Mouse (Mus musculus) urinary bladder, postnatal 25 days (tissue): ENCODE measurements around the gene H2-Ke6.
"Not testable (repeated sequence)": the region's sequence is repeated elsewhere in the genome, so short reads cannot be mapped to it uniquely, and the experiment has no call there.

Source experiments
- DNase-seq: peaks from one replicate; pipeline ENCODE4 v3.0.0; 2022; ENCODE audit warnings: low spot score

H2-Ke6 gene

DNA sequence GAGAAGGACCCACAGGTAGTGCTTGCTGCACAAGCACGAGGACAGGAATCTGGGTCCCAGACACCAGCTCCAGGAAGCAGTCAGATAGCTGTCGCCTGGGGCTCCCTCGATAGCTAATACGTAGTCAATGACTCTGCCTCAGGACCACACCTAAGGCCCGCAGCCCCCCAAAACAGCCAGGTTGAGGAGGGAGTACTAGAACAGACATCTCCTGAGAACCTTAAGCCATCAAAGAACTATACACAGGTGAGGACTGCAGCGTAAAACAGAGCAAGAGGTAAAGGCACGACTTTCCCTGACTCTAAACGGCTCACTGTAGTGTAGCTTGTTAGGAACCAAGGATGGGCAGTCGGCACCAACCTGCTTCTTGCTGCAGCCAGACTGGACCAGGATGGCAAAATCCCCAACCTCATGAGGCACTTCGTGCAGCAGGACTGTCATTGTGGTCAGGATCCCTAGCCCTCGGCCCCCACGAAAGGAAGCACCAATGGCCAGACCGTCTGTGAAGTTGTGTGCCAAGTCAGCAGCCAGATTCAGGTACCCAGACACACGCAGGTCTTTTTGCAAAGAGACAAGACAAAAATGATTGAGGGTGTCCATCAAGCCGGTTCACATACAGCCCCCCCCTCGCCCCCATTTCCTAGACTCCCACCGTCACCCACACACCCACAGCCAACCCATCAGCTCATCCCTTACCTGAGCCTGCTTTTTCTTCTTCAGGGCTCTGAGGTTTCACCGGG is 1.5 kb upstream of the H2-Ke6 start:
- DNase-seq: no peak

DNA sequence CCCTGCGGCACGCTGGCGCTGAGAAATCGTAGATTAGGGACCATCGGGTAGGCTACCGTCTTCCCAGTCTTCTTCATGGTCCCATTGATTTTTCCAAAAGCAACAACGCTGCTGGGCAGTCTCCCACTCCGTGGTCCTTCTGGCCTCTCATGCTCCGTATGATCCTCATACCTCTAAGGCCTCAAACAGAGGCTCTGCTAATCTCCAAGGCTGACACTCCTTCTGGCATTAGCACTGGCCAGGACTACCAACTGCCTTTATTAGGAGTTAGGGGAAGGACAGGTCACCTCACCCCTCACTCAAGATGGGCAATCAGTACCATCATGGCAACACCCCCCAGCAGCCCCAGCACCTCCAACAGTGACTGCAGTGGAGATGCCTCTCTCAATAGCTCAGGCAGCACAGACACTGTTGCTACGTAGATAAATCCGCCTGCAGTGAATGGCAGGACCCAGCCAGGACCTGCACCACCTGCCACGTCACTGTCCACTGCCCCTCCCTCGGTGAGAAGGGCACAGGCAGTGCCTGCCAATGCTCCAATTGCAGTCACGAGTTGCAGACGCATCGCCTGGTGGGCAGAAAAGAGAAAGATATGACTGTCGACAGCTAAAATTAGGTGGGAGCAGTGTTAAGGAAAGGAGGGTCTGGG is 765 bp upstream of the H2-Ke6 start:
- no peak for DNase-seq

DNA sequence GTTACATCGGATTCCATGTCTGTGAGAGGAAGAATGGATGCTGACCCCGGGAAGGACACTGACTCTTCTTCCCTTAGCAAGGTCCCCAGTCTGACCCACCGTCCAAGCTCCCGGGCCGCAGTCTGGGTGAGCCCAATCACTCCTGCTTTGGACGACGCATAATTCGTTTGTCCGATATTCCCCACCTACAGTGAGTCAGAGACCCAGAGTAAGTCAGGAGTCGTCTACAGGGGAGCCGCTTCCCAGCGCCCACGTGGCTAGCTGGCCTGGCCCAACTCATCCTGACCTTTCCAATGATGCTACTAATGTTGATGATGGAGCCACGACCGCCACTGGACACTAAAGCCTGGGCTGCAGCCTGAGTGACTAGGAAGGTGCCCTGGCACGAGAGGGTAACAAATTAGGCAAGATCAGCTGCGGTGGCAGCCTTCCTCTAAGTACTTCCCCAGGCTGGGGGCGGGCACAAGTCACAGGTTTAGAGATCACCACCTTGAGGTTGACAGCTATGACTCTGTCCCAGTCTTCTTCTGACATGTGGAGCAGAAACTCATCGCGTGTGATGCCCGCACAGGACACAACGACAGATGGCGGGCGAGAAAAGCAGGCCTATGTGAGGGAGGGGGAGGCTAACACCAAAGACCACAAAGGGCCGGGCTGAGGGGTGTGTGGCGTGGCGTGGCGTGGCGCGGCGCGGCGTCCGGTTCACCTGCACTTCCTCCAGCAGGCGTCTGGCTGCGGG is 774 bp downstream of the H2-Ke6 start:
- DNase-seq: no peak

DNA sequence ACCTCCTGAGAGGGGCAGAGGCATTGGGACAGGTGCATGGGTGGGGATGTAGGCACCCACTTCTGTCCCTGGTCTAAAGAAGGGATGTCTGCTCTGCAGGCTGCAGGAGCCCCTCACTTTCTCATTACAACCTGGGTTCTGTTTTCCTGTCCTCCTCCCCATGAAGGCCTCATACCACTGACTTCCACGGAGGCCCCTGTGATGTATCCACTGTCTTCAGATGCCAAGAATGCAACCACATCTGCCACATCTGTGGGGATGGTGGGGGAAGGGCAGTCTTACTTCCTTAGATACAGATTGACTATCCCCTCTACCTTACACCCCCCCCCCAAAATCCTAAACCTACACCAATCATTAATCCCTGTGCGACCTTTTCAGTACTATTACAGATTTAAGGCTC is 1.6 kb downstream of the H2-Ke6 start:
- DNase-seq: no peak

DNA sequence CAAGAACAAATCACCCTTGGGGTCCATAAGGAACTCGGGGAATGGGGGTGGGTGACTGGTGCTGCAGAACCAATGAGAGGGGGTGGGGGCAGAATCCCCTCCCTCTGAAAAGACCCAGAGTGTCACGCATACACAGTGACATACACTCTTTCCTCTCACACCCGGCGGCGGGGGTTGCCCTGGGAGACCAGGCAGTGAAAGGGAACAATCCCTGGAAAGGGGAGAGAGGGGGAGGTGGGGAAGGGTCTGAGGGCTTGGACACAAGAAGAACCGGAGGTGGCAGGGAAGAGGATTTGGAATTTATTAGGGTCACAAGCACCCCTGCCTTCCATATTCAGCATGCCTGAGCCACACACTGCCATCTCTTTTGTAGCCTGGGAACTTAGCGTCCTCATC is 2.1 kb downstream of the H2-Ke6 start:
- DNase-seq: no peak

DNA sequence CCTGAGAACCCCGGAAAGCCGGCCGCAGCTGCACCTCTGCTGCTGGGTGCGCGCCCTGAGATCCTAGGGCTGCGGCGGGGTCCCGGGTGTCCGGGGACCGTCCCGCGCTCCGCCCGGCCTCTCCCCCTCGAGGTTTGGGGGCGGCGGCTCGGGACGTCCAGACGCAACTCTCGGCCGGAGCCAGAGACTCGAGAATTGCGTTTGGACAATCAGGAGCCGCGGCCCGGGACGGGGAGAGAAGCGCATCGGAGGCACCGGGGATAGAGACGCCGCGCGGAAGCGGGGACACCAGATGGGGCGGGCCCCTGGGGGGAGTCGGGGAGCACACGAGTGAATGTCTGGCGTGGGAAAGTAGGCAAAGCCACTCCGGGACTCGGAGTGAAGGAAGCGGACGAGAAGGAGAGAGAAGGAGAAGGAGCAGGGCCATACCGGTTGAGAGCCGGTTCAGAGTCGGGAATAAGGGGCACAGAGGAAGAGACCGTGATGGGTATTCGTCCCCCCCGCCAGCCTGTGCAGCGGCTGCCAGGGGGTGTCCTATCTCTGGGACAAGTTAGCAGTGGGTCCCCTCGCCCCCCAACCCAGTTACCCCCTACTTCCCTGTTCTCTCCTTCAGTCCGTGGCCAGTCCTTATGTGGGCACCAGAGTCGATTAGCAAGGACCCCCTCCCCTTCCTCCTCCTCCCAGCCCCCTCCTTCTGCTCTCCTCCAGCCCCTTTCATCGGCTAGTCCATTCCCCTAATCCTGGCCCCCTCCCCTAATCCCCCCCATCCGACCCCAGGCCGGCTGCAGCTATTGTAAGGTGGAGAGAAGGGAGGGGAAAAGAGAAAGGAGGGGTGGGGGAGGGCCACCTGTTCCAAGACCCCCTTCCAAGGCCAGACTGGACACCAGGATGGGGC is 2.8 kb downstream of the H2-Ke6 start:
- no peak for DNase-seq

DNA sequence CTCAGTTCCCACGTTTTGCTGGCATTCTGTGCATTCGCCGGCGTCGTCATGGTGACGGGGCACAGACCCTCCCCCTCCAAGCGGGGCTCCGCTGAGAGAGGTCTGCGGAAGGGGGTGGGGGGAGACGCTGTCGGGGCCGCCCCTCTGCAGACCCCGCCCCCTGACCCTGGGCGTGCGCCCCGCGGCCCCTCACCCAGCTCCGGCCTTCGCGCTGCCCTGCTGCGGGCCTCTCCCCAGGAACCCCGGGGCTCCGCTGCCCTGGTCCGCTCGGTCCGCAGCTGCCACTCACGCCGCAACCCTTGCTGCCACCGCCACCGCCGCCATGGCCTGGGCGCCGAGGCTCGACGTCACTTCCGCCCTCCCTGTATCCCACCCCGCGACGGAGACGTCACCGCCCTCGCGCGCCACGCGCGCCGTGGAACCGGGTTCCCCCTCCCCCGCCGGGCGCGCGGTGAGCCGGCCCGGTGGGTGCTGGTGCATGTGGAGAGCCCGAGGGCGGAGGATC is 3.5 kb downstream of the H2-Ke6 start, which contains the start of gene Ring1:
TSS of gene Ring1 (minus strand) at position 364 of the 505 bp plus-strand sequence.
- peak; percentile 90 for DNase-seq

DNA sequence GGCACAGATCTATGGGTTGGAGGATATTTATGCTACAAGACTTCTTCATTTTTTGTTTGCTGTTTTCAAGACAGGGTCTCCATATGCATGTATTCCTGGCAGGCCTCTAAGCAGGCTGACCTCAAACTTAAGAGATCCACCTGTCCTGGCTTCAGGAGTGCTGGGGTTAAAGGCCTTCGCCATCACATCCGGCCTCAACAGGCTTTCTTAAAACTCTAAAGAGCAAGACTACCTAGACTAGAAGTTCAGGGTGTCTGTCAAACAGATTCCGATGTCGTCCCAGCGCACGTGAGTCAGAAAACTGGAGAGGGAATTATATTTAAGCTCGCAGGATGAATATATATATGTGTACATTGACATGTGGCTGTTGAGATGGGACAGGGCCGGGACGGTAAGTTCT is 4.2 kb downstream of the H2-Ke6 start:
- no peak for DNase-seq

DNA sequence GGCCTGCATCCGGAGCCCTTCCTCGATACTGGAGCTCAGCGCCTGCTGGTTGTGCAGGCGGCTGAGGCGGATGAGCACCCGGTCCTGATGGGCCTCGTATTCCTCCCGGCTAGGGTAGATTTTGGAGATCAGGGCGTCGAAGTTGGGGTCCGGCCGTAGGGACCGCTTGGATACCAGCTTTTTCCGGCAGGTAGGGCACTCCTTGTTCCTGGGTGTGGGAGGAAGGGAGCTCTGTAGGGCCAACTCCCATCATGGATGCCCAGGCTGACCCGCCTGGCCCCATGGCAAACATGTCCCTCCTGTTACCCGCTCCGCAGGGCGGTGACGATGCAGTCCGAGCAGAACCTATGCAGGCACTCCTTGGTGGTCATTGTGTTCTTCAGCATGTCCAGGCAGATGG is 4.9 kb downstream of the H2-Ke6 start:
- DNase-seq: no peak

DNA sequence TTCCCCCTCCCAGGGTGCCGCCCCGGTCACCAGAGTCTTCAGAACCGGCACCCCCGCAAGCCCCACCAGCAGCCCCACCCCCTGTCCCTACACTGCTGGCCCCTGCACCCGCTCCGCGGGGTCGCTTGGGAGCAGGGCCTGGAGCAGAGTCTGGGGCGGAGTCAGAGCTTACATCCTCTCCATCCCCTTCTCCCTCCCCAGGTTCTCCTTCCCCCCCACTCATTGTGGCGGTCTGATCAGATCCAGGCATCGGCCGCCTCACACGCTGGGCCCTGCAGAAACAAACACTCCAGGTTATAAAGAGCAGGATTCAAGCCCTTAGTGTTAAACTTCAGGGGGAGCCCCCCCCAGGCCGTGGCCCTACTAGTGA is 5.5 kb downstream of the H2-Ke6 start:
- no peak for DNase-seq

DNA sequence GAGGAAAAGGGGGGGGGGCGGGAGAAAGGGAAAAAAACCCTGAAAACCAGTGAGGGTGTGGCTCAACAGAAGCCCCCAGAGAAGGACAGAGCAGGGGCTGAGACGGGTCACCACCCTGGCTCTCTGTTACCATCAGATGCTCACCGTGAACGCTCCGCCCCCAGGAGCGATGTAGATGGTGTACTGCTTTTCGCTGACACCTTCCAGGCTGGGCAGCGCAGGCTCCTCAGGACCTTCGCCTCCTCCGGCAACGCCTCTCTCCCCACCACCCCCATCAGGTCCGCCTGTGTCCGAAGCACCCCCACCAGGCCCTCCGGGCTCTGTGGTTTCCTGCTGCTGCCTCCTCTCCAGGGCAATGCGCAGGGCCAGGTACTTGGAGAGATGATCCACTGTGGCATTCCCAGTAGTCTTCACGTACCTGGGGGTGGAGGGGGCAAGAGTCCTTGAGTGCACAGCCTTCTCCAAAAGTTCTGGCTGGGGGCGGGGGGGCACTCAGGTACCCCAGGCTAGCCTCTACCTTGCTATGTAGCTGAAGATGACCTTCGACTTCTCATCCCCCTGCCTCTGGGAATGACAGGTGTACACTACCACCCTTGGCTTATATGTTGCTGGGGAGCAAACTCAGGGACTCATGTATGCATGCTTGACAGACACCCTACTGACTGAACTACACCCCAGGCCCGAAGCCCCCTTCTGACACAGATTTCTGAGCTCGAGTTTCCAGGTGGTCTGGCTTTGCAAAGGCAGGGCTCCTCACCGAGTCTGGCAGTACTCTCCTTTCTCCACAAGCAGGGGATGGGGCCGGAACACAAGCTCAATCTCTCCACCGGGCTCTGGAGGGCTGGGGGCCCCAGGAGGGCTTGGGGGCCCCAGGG is 6.1 kb downstream of the H2-Ke6 start:
- no peak for DNase-seq

DNA sequence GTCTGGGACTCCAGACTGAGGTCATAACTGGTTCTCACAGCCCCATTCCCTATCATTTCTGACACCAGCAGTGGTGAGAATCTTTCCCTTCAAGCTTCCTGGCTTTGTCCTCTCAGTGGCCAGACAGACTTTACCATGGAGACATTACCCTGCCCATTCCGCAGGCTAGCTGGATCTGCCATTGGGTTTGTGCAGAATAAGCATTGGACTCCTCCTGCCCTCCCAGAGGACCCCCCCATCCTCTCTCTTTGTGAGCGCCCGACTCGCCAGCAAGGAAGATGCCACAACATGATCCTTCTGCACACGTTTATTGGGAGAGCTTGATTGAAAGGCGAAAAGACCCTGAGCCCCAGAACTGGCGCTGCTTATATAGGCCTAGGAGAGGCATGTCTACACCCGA is 14.4 kb downstream of the H2-Ke6 start:
- DNase-seq: no peak

DNA sequence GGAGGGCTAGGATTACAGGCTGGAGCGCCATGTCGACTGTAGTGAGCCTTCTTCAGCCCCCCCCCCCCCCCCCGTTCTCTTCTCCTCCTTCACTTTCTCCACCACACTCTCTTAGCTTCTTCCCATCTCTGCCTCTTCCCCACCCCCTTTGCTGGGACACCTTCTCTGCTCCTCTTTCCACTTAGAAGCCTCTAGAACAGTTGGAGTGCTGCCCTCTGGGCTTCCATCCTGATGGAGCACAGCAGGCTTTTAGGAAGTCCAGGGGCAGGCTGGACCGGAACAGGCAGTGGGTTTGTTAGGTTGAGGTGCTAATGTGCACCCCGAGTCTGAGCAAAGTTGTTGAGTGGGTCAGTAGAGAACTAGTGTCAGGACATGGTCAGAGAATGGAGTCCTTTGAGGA is 17.7 kb downstream of the H2-Ke6 start:
- no peak for DNase-seq

DNA sequence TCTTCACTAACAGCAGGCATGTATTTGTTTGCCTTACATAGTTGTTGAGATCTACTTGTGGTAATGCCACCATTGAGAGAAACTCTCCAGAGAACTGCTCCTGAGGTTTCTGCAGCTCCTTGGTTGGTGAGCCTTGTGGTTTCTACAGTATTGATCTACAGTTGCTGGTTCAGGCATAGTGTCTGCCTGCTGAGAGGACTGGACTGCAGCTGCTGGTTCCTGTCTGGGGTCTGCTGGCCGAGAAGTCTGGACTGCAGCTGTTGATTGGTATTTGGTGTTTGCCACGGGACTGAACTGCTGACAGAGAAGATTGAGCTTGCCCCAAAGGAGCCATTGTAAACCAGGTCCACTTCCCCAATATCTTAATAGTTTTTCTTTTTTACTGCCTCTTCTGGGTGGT is 21.3 kb downstream of the H2-Ke6 start:
- no peak for DNase-seq

DNA sequence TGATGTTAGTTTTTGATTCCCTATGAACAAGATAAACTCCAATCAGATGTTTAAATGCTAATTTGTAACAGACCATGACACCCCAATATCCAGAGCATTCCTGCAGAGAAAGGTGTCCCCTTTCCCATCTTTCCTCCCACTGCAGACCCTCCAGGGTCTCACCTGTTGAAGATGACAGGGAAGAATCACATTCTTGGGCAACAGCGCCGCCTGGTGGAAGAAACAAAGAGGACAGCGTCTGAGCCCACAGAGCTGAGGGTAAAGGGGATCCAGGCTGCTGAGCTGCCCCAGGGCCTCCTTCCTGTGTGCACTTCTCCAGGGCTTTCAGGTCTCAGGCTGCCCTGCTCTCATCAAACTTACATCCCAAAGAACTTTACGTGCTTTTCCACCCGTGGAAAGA is 24.4 kb downstream of the H2-Ke6 start:
- peak; percentile 30 for DNase-seq

DNA sequence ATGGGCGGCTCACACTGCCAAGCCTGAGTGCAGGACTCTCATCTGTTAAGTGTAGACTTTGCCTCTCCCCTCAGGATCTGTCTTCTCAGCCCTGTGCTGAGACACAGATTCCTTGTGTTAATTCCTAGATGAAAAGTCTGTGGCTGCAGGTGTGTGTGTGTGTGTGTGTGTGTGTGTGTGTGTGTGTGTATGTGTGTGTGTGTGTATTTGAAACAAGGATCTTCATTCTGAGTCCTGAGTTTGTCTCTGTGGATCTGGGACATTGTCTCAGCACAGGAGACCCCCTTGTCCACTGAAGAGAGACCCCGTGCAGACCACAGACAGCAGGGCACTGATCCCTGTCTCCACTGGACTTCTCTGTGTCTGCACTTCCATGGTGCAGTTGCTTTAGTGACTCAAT is 27.1 kb downstream of the H2-Ke6 start:
- DNase-seq: not testable (repeated sequence)

DNA sequence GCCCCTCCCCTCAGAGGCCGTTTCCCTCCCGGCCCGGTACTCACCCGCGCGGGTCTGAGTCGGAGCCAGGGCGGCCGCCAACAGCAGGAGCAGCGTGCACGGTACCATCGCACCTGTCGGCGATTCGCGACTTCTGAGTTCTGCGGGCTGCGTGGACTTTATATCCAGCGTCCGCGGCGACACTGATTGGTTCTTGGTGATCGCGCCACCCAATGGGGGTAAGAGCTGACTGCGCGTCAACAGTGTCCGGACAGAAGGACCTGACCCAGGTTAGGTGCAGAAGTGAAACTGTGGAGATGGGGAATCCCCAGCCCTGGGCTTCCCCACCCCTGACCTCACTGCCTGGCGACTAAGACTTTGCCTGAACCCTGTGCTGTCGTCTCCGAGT is 27.7 kb downstream of the H2-Ke6 start, which contains the start of gene H2-K1:
TSS of gene H2-K1 (minus strand) at position 198 of the 388 bp plus-strand sequence.
- peak; percentile 90 for DNase-seq

DNA sequence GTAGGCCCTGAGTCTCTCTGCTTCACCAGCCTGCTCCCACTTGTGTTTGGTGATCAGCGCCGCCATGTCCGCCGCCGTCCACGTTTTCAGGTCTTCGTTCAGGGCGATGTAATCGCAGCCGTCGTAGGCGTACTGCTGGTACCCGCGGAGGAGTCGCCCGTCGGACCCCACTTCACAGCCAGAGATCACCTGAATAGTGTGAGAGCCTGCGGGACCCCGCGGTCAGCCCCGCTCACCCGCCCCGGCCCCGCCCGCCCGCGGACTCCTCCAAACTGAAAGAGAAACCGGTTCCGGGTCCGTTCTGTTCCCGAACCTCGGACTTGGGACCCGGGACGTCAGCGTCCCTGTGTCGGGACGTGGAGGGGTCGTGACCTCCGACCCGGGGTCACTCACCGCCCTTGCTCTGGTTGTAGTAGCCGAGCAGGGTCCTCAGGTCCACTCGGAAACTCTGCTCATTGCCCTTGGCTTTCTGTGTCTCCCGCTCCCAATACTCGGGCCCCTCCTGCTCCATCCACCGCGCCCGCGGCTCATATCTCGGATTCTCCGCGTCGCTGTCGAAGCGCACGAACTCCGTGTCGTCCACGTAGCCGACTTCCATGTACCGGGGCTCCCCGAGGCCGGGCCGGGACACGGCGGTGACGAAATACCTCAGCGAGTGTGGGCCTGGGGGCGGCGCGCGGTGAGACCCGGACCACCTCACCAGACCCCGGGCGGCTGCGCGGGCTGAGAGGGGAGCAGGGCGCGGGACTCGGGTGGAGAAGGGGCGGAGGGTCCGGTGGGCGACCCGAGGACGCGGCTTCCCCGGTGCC is 28.3 kb downstream of the H2-Ke6 start:
- DNase-seq: peak; percentile 24

DNA sequence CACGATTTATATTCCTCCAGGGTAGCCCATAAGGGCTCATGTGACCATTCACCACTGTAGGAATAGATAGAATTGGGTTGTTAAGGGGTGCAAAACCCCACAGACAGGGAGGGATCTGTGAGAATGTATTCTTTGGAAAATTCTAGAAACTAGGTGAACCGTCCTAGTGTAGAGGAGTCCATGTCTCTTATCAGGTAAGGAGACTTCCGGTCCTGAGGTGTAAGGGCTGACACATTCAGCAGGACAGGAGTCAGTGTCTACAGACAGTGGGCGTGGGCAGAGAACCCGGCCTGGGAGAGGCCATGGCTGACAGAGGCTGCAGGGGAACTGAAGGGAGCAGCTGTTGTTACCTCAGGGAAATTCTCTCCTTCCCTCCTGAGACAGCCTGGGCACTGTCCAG is 29.2 kb downstream of the H2-Ke6 start:
- not testable (repeated sequence) for DNase-seq

DNA sequence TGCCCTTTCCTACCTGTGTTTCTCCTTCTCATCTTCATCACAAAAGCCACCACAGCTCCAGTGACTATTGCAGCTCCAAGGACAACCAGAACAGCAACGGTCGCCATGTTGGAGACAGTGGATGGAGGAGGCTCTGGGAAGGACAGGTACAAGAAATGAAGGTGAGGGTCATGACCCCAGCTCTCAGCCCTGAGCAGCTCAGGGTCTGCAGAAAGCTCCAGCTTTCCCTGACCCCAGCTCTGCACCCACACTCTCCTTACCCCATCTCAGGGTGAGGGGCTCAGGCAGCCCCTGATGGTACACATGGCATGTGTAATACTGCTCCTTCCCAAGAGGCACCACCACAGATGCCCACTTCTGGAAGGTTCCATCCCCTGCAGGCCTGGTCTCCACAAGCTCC is 30.8 kb downstream of the H2-Ke6 start:
- not testable (repeated sequence) for DNase-seq
